Mouse (Mus musculus) midbrain, embryonic 13.5 days (tissue): ENCODE measurements around the gene Rftn1. TPM values are rescaled to one million over a fixed set of nuclear protein-coding genes. Genes with fewer than 3 reads are reported as not detected.
"Not testable (repeated sequence)": the region's sequence is repeated elsewhere in the genome, so short reads cannot be mapped to it uniquely, and the experiment has no call there.

ENCODE experiments used
- ATAC-seq: fragments of 200-750 bp; cut with Nextera tagmentation; 2 replicates; pipeline ENCODE4 v1.8.0; 2017; ENCODE audit warnings: mild to moderate bottlenecking, moderate TSS enrichment, moderate library complexity
- H3K27ac ChIP-seq: fragments of 300-500 bp; sonication (generic); 2 replicates; pipeline ENCODE4 v1.5.1; 2015; ENCODE audit warnings: inconsistent platforms, mild to moderate bottlenecking, moderate library complexity
- H3K27me3 ChIP-seq: fragments of 300-500 bp; sonication (generic); 2 replicates; pipeline ENCODE4 v1.6.1; 2015; ENCODE audit warnings: mild to moderate bottlenecking, inconsistent platforms
- H3K36me3 ChIP-seq: fragments of 300-500 bp; sonication (generic); 2 replicates; pipeline ENCODE4 v1.6.1; 2015; ENCODE audit warnings: mild to moderate bottlenecking, inconsistent platforms
- H3K4me1 ChIP-seq: fragments of 300-500 bp; sonication (generic); replicated peaks from 2 replicates; pipeline ENCODE4 v1.6.1; 2015; ENCODE audit warnings: inconsistent platforms
- H3K4me2 ChIP-seq: fragments of 300-500 bp; sonication (generic); replicated peaks from 2 replicates; pipeline ENCODE4 v1.6.1; 2015; ENCODE audit warnings: moderate library complexity, mild to moderate bottlenecking, inconsistent platforms
- H3K4me3 ChIP-seq: fragments of 300-500 bp; sonication (generic); replicated peaks from 2 replicates; pipeline ENCODE4 v1.5.1; 2015; ENCODE audit warnings: mild to moderate bottlenecking, inconsistent platforms
- H3K9ac ChIP-seq: fragments of 300-500 bp; sonication (generic); replicated peaks from 2 replicates; pipeline ENCODE4 v1.6.1; 2015; ENCODE audit warnings: mild to moderate bottlenecking, inconsistent platforms
- H3K9me3 ChIP-seq: fragments of 300-500 bp; sonication (generic); 2 replicates; pipeline ENCODE4 v1.6.1; 2016; ENCODE audit warnings: mild to moderate bottlenecking, inconsistent platforms
- WGBS: fragments of 180-500 bp; shearing (Covaris S2); methylation state at CpG from one replicate; pipeline ENCODE4 v1.1.7; 2015; 5-methylcytosine and 5-hydroxymethylcytosine counted together
- polyA plus RNA-seq: library from polyadenylated mRNA; unstranded; fragments of >200 nt; fragmentation: Nextera tagmentation; extraction: Ambion mirVana; gene quantifications from 2 replicates; pipeline ENCODE4 v1.2.1, GENCODE M21; 2015

Gene Rftn1
- polyA plus RNA-seq, 1 experiment from 2014 or later = 10.9 TPM

DNA sequence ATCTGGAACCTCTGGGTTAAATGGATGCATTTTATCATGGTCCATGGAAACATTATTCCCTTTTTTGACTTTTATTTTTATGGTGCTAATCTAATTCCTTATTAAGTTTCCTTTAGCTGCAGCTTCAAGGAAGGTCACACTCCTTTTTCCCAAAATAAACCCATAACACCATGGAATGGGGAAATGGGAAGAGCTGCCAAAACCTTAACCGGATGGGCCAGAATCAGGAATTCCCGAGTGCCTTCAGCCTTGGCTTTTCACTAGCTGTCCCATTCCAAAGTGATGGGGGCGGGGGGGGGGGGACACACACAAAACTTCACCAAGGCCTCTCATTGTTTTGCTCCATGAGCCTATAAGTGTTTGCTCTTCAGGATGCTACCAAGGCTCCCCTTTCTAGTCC is 73.5 kb downstream of the Rftn1 start:
- Histone ChIP-seq H3K4me2 (no peak overlapping the region), H3K27me3 (no peaks in the 10 kb centered on the region), H3K4me3 (no peak overlapping the region), H3K36me3 (no peaks in the 10 kb centered on the region), H3K4me1 (no peaks in the 10 kb centered on the region), H3K27ac (no peak overlapping the region), H3K9ac (no peak overlapping the region), H3K9me3 (no peaks in the 10 kb centered on the region)
- WGBS = 83% methylated on average over 3 of the region's 3 CpGs
- no peak for ATAC-seq

GRCm38 (mm10) chr17:50116401-50116800 is 74.1 kb downstream of the Rftn1 start:
- not testable (repeated sequence) for H3K36me3 ChIP-seq, ATAC-seq, H3K9me3 ChIP-seq, H3K27me3 ChIP-seq, H3K4me1 ChIP-seq, H3K27ac ChIP-seq, H3K4me2 ChIP-seq, H3K9ac ChIP-seq, H3K4me3 ChIP-seq
- 92% methylated on average over 1 of the region's 1 CpGs for WGBS

DNA sequence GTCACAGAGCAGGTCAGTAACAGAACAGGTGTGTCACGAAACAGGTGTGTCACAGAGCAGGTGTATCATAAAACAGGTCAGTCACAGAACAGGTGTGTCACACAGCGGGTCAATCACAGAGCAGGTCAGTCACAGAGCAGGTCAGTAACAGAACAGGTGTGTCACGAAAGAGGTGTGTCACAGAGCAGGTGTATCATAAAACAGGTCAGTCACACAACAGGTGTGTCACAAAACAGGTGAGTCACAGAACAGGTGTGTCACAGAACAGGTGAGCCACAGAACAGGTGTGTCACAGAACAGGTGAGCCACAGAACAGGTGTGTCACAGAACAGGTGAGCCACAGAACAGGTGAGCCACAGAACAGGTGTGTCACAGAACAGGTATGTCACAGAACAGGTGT is 74.8 kb downstream of the Rftn1 start:
- 94% methylated on average over 3 of the region's 3 CpGs for WGBS

GRCm38 (mm10) chr17:50114659-50115058 is 75.8 kb downstream of the Rftn1 start:
- no peaks in the 10 kb centered on the region for H3K9me3 ChIP-seq
- no peak overlapping the region for H3K9ac ChIP-seq
- H3K4me2 ChIP-seq = no peak overlapping the region
- peaks cover 3% of the 10 kb centered on the region; the same call in 1 of the 2 replicates for H3K4me1 ChIP-seq
- no peak for ATAC-seq
- H3K27ac ChIP-seq = no peak overlapping the region
- H3K4me3 ChIP-seq = no peak overlapping the region
- H3K27me3 ChIP-seq = no peaks in the 10 kb centered on the region
- WGBS = 81% methylated on average over 8 of the region's 8 CpGs
- H3K36me3 ChIP-seq = no peaks in the 10 kb centered on the region

More for the DNA sequence above, 74.8 kb downstream of the Rftn1 start:
- H3K4me2 ChIP-seq, H3K9me3 ChIP-seq, H3K27me3 ChIP-seq, H3K27ac ChIP-seq, H3K4me3 ChIP-seq, ATAC-seq, H3K36me3 ChIP-seq, H3K9ac ChIP-seq, H3K4me1 ChIP-seq: not testable (repeated sequence)

DNA sequence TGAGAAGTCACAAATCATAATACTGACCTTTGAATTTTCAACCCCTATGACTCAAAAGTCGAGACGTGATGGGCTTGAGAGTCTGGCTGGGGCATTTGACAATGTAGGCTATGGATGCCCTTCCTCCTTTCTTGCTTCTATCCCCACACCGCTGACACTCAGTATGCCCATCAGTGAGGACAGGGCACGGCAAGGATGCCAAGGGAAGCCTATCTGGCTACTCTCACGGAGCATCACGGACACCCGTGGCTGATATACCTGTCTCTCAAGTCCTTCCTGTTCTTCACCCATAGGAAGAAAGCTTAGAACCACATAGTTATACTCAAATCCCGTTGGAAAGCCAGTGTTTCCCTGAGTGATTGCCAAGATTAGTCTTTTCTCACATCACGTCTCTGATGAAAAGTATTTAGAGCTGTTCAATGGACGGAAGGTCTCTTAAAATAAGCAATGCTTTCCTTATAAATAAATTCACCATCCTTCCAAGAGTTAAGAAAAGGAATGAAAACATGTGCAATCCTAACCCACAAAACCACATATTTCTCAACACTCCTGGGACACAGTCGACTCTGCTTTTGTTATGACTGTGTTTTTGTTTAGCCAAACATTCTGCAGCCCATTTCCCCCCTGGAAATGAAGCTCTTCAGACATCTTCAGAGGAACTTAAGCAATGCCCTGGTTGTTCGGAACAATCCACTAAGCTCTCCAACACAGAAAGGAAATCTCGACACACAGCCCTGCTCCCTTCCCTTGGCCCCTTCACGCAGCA is 79.6 kb downstream of the Rftn1 start:
- 71% methylated on average over 14 of the region's 14 CpGs for WGBS
- Histone ChIP-seq H3K4me1 (peaks cover 3% of the 10 kb centered on the region; the same call in 1 of the 2 replicates), H3K4me2 (no peak overlapping the region), H3K27ac (no peak overlapping the region), H3K9me3 (no peaks in the 10 kb centered on the region), H3K27me3 (no peaks in the 10 kb centered on the region), H3K4me3 (no peak overlapping the region), H3K36me3 (no peaks in the 10 kb centered on the region), H3K9ac (no peak overlapping the region)
- ATAC-seq = no peak

- no peak overlapping the region for H3K9ac ChIP-seq
- no peak overlapping the region for H3K4me3 ChIP-seq
- 97% methylated on average over 10 of the region's 10 CpGs for WGBS
- H3K9me3 ChIP-seq = peaks cover 7% of the 10 kb centered on the region; the same call in 1 of the 2 replicates
- peaks cover 3% of the 10 kb centered on the region; the same call in 1 of the 2 replicates for H3K4me1 ChIP-seq
- H3K27me3 ChIP-seq = no peaks in the 10 kb centered on the region
- H3K36me3 ChIP-seq = no peaks in the 10 kb centered on the region
- no peak overlapping the region for H3K27ac ChIP-seq
- H3K4me2 ChIP-seq = no peak overlapping the region
- no peak for ATAC-seq
These were observed 83.7 kb downstream of the Rftn1 start for GRCm38 (mm10) chr17:50106811-50107210.

DNA sequence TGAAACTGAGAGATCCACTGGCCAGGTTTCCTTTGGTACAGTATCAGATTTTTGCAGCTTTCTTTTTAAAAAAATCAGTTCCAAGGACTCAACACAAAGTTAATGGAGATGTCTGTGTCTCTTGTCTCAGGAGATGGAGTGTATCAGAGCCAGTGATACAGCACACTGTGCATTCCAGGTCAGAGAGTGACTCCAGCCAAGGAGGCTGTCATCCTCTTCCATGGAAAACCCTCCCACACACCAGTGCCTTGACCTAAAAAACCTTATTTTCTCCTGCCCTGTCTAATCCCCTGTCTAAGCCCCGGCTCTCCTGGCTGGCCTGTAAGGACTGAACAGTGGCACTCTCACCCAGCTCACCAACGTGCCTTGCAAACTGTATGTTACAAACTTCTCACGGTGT is 86.3 kb downstream of the Rftn1 start:
- Histone ChIP-seq H3K27ac (no peak overlapping the region), H3K9ac (no peak overlapping the region), H3K9me3 (peaks cover 7% of the 10 kb centered on the region; the same call in 1 of the 2 replicates), H3K4me2 (no peak overlapping the region), H3K27me3 (no peaks in the 10 kb centered on the region), H3K4me3 (no peak overlapping the region), H3K4me1 (peaks cover 10% of the 10 kb centered on the region), H3K36me3 (no peaks in the 10 kb centered on the region)
- no peak for ATAC-seq
- 84% methylated on average over 3 of the region's 3 CpGs for WGBS

GRCm38 (mm10) chr17:50101416-50101815 is 89.1 kb downstream of the Rftn1 start:
- Histone ChIP-seq H3K36me3 (no peaks in the 10 kb centered on the region), H3K27ac (no peak overlapping the region), H3K4me3 (no peak overlapping the region), H3K9me3 (peaks cover 7% of the 10 kb centered on the region; the same call in 1 of the 2 replicates), H3K27me3 (no peaks in the 10 kb centered on the region), H3K4me2 (no peak overlapping the region), H3K4me1 (peaks cover 10% of the 10 kb centered on the region), H3K9ac (no peak overlapping the region)
- ATAC-seq = no peak
- WGBS = 98% methylated on average over 3 of the region's 3 CpGs

GRCm38 (mm10) chr17:50100070-50100469 is 90.4 kb downstream of the Rftn1 start:
- peaks cover 3% of the 10 kb centered on the region; the same call in 1 of the 2 replicates for H3K9me3 ChIP-seq
- peaks cover 10% of the 10 kb centered on the region for H3K4me1 ChIP-seq
- no peak for ATAC-seq
- H3K36me3 ChIP-seq = no peaks in the 10 kb centered on the region
- H3K9ac ChIP-seq = no peak overlapping the region
- 70% methylated on average over 12 of the region's 12 CpGs for WGBS
- H3K4me2 ChIP-seq = no peak overlapping the region
- H3K27me3 ChIP-seq = no peaks in the 10 kb centered on the region
- no peak overlapping the region for H3K4me3 ChIP-seq
- no peak overlapping the region for H3K27ac ChIP-seq

GRCm38 (mm10) chr17:50099378-50099777 is 91.1 kb downstream of the Rftn1 start:
- Histone ChIP-seq H3K4me1 (peaks cover 10% of the 10 kb centered on the region), H3K9me3 (no peaks in the 10 kb centered on the region), H3K27me3 (no peaks in the 10 kb centered on the region), H3K9ac (no peak overlapping the region), H3K36me3 (no peaks in the 10 kb centered on the region), H3K27ac (no peak overlapping the region), H3K4me2 (no peak overlapping the region), H3K4me3 (no peak overlapping the region)
- WGBS = 67% methylated on average over 8 of the region's 8 CpGs
- no peak for ATAC-seq

GRCm38 (mm10) chr17:50098297-50098696 is 92.2 kb downstream of the Rftn1 start:
- no peak overlapping the region for H3K27ac ChIP-seq

GRCm38 (mm10) chr17:50097831-50098230 is 92.6 kb downstream of the Rftn1 start:
- no peaks in the 10 kb centered on the region for H3K27me3 ChIP-seq
- WGBS = 86% methylated on average over 5 of the region's 5 CpGs
- no peaks in the 10 kb centered on the region for H3K9me3 ChIP-seq
- H3K4me3 ChIP-seq = no peak overlapping the region
- ATAC-seq = no peak
- no peak overlapping the region for H3K4me2 ChIP-seq
- H3K9ac ChIP-seq = no peak overlapping the region
- H3K27ac ChIP-seq = no peak overlapping the region
- H3K4me1 ChIP-seq = peaks cover 10% of the 10 kb centered on the region
- H3K36me3 ChIP-seq = no peaks in the 10 kb centered on the region

More at GRCm38 (mm10) chr17:50098297-50098696, 92.2 kb downstream of the Rftn1 start:
- Histone ChIP-seq H3K9me3 (no peaks in the 10 kb centered on the region), H3K9ac (no peak overlapping the region), H3K4me2 (no peak overlapping the region), H3K4me1 (peaks cover 10% of the 10 kb centered on the region), H3K27me3 (no peaks in the 10 kb centered on the region), H3K4me3 (no peak overlapping the region), H3K36me3 (no peaks in the 10 kb centered on the region)
- 93% methylated on average over 6 of the region's 6 CpGs for WGBS
- no peak for ATAC-seq

GRCm38 (mm10) chr17:50096305-50096704 is 94.2 kb downstream of the Rftn1 start:
- ATAC-seq = no peak
- H3K4me3 ChIP-seq = no peak overlapping the region
- no peaks in the 10 kb centered on the region for H3K27me3 ChIP-seq
- no peaks in the 10 kb centered on the region for H3K9me3 ChIP-seq
- WGBS = 97% methylated on average over 4 of the region's 4 CpGs
- H3K27ac ChIP-seq = no peak overlapping the region
- no peak overlapping the region for H3K9ac ChIP-seq
- no peak overlapping the region for H3K4me2 ChIP-seq
- H3K4me1 ChIP-seq = peaks cover 10% of the 10 kb centered on the region
- H3K36me3 ChIP-seq = no peaks in the 10 kb centered on the region
